Mouse (Mus musculus): Measurements from ENCODE around the gene Cggbp1.
"Not testable (repeated sequence)": the region's sequence is repeated elsewhere in the genome, so short reads cannot be mapped to it uniquely, and the experiment has no call there.

Cggbp1 gene

DNA sequence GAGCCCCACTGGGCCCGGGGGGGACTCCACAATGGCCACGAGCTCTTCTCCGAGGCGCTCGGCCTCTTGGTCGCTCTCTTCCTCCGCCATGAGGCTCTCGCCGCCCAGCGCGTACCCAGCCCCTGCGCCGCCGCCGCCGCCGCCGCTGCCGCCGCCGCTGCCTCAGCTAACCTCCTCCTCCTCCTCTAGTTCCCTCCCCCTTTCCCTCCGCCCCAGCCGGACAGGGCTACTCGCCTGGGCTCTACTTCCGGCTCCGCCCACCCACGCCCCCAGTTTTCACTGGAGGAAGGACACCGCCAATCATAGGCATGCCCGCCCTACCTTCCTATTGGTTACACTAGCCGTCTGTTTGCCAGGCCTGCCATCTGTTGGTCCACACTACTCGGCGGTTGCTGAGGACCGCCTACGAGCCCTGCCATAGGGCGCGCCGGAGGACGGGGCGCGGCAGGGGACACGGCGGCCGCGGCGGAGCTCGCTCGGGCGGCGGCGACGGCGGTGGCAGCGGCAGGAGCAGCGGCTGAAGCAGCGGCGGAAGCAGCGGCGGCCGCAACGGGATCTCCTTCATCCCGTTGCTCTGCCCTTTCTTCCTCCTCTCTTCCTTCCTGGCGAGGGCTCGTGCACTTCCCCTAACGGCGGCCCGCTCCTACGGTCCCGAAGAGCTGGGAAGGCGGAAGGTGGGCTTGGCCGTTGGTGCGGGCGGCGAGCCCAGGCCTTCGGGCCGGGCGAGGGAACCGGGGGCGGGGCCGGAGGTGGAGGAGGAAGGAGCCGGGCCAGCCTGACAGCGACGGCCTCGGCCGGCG lies at the start of gene Cggbp1, which contains the start of gene Zfp654:
TSS of gene Cggbp1 (plus strand) at position 434 of the 800 bp plus-strand sequence.
TSS of gene Zfp654 (minus strand) at position 90 of the 800 bp plus-strand sequence.
- peak; percentile 99 to 100 for DNase-seq

DNA sequence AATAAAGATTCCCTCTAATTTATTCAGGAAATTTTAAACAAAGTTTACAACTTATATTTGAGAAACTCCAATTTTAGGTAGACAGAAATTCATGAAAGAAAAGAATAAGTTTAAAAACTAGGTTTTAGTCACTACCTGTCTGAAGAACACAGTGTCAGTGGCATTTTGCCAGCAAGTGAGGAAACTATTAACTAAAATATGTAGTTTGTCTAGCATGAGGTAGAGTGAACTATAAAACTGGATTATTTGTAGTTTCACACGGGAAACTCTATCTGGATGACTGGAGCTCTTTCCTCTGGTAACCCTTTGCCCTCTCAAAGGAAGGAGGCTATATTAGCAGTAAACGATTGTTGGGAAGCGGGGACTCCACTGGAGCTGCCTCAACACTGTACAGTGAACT lies 48.8 kb upstream of the Cggbp1 start:
- peak in 1 of 2 experiments; percentile 7 for DNase-seq

DNA sequence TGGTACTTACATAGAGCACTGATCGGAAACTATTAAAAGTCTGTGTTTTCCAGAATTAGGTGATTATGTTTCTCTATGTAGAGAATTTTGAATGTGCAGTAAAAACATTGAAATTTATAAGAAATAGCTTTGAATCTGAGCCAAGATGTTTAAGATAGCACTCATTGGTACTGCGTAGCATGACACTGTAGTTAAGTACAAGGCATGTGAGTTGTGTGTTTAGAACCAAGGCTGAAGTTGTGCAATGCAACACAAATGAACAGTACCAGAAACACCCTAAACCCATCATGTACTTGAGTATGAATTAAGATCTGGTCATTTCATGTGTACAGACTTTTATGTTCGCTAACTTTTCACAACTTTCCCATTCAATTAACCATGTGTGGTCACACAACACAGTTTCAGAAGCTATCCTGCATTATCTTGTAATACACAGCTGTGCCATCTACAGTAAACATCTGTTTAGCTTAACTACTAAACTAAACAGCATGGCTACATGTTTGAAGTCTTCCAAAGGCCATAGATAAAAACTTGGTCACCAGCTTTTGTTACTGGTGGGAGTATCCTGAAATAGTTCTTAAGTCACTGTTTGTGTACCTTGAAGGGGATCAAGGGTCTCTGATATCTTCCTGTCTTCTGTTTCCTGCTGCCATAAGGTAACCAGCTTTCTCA lies 34.6 kb upstream of the Cggbp1 start:
- DNase-seq = no peak

DNA sequence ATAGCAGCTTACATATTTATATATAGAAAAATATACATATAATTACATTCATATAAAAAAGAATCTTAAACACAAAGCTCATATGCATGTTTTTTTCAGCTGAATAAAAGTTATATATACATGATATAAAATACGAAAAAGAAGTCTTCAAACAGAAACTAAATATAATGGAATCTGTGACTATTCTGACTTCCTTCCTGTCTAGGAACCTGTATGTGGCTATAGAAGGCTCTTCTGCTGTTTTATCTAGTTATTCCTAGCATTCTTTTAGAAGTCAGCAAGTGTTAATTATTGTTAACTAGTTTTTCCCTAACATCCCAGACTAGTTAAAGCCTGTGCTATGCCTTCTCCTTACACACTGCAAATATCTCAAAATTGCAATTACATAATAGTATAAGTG lies 27.9 kb upstream of the Cggbp1 start:
- no peak for DNase-seq

DNA sequence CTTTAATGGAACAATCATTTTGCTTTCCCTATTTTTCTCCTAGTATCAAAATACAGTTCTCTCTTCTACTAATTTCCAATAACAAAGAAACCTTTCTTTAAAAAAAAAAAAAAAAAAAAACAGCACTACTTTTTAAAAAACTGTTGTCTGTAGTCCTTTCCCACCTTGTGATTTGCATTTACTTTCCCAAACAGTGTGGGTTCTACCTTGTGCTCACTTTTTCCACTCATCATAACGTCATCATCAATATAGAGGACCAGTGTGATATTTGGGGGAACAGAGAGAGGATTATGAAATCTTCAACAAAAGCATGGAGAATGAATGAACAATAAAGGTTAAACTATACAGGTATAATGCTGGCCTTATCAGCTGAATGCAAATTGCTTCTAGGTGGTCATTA lies 27.3 kb upstream of the Cggbp1 start:
- DNase-seq = no peak

DNA sequence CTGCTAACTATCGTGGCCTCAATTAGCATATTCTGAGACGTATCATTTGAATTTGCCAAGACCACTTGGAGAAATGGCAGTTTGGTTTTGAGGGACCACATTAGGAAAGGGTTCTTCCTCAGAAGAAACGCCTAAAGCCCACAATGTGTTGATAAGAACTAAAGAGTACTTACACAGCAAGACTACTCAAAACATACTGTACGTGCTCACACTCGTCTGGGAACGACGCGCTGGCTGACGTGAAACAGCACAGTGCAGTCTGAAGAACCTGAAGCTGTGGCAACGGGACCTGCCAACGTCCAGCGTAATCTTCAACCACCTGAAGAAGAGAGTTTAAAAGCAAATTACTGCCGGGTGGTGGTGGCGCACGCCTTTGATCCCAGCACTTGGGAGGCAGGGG lies 21.5 kb upstream of the Cggbp1 start:
- DNase-seq = no peak

DNA sequence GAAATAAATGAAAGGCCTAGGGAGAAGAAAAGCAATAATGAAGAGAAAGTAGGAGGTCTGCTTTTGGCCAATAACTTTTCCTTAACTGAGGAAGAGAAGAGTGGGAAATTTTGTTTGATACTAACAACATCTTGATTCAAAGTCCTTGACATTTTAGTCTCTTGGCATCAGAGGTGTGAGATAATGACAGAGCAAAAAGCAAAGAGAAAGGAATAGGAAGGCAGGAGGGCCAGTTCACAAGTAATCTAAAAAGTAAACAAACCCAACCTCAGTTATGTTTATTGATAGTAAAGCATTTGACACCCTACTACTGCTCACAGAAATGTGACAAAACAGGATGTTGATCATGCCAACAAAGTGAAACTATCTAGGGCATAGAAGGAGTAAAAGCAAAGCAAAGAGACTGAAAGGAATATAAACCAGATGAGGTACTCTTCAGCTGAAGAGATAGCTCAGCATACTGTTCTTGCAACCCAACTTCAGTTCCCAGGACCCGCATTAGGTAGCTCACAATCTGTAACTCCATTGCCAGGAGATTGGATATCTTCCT lies 15.7 kb upstream of the Cggbp1 start:
- DNase-seq = no peak

DNA sequence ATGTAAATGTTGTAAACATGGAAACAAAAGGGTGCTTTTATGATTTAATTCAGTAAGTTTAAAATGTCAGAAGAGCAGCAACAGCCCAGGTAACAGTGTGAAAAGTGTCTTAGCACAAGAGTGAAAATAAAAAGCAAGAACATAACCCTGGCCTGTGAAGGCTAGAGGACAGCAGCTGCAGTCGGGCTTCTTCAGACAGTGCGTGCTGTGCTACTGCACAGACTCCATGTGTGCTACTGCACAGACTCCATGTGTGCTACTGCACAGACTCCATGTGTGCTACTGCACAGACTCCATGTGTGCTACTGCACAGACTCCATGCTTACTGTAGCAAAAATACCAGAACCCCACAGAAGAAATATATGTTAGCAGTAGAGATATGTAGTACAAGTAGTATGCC lies 15.1 kb upstream of the Cggbp1 start:
- DNase-seq = no peak

DNA sequence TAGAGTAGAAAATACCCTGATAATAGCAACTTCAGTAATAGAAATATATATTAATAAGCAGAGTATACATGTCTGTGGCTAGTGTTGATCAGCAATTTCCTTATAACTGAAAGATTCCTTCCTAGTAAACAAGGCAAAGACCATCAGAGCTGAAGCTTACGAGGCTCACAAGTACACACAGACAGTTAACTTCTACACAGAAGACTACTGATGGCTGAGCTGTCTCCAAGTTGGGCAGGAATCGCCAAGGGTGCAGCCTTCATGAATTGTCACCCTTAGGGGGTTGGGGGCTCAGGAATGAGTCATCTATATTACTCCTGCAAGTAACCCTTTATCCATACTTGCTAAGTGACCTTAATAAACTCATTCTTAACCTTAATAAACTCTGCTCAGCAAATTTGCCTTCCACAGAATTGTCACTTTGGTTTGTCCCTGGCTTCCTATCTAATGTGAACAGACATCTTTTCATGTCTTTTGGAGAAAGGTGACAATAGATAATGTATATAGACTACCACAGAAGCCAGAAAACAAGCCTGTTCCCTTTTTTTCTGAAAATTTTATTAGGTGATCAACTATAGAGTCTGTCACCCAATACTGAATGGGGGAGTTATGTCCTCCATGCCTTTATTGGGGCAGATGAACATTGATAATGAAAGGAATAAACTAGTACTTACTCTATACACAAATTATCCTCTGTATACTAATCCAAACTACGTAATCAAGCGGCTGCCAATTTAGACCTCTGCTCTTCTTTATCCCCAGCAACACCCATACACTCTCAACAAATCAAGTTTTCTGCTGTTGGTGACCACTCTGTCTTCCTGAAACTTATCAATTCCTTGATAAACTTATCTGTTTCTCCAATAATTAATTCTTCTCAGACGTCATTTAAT lies 10.1 kb upstream of the Cggbp1 start:
- DNase-seq = no peak

DNA sequence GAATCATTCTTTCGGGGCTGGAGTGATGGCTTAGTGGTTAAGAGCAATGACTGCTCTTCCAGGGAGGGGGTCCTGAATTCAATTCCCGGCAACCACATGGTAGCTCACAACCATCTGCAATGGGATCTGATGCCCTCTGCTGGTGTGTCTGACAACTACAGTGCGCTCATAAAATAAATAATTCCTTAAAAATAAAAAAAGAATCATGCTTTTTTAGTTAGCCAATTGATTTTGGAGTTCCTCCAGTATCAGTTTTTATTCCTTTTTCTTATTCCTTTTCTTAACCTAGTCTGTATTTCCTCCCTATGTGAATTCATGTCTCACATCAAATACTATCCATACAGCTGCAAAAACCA lies 9.4 kb upstream of the Cggbp1 start:
- DNase-seq = no peak

DNA sequence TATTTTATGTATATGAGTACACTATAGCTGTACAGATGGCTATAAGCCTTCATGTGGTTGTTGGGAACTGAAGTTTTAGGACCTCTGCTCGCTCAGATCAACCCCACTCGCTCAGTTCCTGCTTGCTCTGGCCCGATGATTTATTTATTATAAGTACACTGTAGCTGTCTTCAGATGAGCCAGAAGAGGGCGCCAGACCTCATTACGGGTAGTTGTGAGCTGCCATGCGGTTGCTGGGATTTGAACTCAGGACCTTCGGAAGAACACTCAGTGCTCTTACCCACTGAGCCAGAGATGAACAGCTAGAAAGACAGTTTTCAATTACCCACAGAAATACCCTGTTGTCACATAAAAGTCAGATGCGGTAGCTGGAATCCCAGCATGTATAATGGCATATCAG lies 5.8 kb upstream of the Cggbp1 start:
- DNase-seq = peak in 1 of 2 experiments; percentile 8

DNA sequence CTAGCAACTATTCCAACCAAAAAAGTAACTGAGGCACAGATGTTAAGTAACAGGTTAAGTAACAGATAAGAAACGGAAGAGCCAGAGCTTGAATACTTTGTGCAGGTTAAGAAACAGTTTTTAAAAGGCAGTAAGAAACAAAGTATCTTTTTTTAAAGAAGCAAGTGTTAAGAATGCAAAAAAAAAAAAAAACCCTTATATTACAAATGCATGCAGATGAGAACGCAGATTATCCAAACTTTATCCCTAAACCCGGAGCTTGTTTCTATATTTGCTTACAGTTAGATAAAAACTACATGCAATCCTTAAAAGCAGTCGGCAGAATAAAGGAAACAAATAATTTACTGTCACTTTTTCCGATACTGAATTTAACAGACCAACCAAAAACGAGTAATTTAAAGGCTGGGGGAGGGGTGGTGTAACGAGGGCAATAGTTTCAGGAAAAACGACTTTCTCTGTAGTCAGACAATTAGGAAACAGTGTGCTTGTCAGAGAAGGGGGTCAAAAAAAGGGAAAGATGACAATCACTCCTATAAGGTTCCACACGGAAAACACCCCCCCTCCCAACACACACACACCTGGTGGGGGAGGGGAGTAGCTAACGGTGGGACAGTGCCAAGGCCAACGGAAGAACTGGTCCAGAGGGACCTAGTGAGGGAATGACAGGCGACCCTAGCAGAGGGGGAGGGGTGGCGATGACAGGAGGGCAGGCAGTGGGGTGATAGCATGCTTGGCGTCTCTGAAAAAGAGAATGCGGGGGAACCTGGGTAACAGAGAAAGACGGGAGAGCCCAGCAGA lies 1.3 kb upstream of the Cggbp1 start:
- peak; percentile 80 to 84 for DNase-seq

DNA sequence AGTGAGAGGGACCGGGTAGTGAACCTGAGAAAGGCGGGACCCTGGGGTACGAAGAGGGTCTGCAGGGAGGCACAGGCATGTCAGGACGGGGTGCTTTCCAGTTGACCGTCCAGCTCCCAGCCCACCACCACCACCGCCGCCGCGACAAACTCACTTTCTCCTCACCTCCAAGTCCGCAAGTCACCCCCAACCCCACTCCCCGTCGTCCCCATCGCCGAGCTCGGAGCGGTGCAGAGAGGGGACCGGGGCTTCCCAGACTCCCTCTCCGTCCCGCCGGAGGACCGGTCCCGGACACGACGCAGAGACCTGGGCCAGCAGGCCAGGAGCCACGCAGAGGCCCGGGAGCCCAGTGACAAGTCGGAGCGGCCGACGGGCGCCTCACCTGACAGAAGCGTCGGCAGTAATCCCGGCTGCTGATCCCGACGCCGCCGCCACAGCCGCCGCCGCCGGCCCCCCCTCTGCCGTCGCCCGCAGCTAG lies 672 bp upstream of the Cggbp1 start:
- DNase-seq = no peak

DNA sequence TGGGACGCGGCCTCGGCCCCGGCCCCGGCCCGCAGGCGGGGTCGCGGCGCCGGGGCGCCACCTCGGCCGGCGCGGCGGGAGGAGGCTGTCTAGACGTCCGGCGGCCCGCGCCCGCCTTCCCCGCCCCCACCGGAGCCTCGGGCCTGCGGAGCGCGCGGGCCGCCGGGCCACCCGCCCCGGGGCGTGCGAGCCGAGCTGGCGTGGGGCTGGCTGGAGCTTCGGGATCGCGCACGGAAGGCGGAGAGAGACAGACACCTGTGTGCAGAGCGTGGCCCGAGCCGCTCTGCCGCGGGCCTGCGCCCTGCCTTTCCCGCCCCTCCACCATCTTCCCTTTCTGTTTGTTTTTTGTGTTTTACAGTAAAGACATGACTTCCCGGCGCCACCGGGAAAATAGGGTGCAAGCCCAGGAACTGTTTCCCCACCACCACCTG lies 660 bp downstream of the Cggbp1 start:
- DNase-seq = peak; percentile 67 to 71

DNA sequence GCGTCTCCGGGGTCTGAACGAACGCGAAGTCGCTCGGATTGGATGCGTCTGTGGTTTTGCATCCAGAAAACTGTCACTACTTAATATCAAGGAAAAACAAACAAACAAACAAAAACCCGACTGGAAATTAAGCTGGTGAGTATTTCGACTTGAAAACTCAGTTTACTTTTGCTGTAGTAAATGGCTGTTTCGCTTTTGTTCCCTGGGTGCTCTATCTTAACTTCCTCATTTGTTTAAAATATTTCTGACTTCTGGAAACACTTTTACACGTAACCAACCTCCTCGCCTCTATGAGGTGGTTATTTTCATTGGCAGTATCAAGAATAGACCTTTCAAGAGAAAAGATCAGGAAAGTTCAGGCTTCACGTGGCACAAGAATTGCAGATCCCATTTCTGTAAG lies 1.1 kb downstream of the Cggbp1 start:
- no peak for DNase-seq

DNA sequence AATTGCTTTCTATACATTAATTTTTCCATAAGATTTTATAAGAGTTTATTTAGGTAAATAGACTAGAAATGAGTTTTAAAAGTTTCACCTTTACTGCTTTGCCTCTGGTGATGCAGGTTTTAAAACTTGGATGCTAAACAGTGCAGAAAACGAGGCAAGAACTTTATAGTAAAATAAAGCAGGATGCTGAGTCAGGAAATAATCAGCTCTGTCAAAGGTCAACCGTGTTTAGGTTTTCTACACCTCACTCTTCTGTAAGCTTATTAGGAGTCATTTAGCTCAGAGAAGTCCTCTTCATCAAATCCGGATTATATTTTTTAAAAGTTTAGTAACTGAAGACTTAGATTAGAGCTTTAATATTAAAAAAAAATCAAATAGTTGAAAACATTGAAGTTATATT lies 5.2 kb downstream of the Cggbp1 start:
- DNase-seq = no peak

DNA sequence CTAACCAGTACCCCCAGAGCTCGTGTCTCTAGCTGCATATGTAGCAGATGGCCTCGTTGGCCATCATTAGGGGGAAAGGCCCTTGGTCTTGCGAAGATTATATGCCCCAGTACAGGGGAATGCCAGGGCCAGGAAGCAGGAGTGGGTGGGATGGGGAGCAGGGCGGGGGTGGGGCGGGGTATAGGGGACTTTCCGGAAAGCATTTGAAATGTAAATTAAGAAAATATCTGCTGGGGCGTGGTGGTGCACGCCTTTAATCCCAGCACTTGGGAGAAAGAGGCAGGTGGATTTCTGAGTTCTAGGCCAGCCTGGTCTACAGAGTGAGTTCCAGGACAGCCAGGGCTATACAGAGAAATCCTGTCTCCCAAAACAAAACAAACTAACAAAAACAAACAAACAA lies 14.0 kb downstream of the Cggbp1 start:
- not testable (repeated sequence) for DNase-seq

DNA sequence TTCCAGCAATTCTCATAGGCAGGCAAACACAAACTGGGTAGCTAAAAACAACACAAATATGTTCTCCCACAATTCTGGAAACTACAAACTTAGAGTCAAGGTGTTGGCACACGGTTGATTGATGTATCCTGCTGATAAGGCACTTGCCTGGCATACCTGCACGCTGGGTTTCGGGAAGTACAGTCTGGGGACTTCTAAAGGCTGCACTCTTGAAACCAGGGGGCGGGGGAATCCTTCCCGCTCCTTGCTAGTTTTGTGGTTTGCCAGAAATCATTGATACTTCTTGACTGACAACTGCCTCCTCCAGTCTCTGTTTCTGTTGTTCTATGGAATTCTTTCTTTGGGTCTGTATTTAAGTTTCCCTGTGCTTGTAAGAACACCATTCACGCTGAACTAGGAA lies 16.8 kb downstream of the Cggbp1 start:
- no peak for DNase-seq

DNA sequence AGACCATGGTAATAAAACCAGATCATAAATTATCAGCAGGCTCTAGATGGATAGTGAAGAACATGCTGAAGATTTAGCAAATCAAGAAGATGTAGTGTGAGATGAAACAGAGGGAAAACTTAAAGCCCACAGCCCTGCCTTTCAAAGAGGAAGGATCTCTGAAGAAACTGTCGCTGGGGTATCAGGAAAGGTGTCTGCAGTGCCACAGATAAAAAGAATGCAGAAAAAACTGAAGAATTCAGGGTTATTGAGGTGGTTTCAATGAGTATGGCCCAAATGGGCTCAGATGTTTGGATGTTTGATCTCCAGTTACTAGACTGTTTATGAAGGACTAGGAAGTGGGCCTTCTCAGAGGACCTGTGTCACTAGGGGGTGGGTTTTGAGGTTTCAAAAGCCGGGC lies 17.8 kb downstream of the Cggbp1 start:
- no peak for DNase-seq

DNA sequence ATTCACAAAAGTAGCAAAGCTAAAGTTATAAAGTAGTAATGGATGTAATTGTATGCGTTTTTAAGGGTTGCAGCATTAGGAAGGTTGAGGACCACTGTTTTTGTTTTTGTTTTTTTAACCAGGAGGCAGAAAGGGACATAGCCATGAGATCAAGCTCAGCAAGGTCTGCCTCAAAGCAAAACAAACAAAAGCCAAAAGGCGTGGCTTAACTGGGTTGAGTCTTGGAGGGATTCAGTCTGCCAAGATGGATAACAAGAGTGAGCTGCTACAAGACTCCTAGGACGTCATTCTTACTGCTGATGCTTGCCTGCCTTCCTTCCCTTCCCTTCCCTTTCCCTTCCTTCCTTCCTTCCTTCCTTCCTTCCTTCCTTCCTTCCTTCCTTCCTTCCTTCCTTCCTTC lies 20.5 kb downstream of the Cggbp1 start:
- peak in 1 of 2 experiments; percentile 3 for DNase-seq

DNA sequence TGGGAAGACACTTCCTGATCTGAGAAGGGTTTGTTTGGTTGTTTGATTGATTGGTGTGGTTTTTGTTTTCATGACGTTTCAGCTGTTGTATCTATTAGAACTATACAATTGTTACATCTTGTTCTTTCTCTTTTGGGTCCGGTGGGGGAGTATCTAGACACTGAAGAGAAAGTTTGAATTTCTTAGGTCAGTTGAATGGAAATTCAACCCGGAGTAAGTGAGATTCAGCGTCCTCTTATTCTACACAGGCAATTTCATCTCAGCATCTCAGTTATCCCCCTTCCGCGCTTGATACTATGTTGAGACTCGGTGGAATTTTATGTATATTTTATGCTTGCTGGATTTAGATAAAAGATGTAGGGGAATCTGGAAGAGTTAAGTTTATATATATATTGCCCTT lies 21.0 kb downstream of the Cggbp1 start:
- no peak for DNase-seq

Data from cerebellum, postnatal 10 days (tissue).